Mouse (Mus musculus): ENCODE measurements at regions not wholly inside any gene's neighbourhood (a gene's known extent, or its start where the extent isn't known, plus 50 kb on each side); places are given as distances from the start of the nearest gene placed in this dataset.

- H3K9ac ChIP-seq, result no peak overlapping the region
- ATAC-seq (ENCODE audit: low FRiP score), result no peak
- H3K9me3 ChIP-seq (replicated peaks), result no peaks in the 10 kb centered on the region
- no peak overlapping the region for H3K4me3 ChIP-seq
- H3K27me3 ChIP-seq, result no peaks in the 10 kb centered on the region
- WGBS, result 92% methylated on average over 4 of the region's 4 CpGs
- H3K4me2 ChIP-seq (replicated peaks), result no peak overlapping the region
- no peak overlapping the region for H3K27ac ChIP-seq
- H3K36me3 ChIP-seq, result no peaks in the 10 kb centered on the region
- no peaks in the 10 kb centered on the region for H3K4me1 ChIP-seq
Measured at GRCm38 (mm10) chr13:30040288-30040687, 54.4 kb upstream of the E2f3 start.

- no peaks in the 10 kb centered on the region for H3K4me1 ChIP-seq
- no peaks in the 10 kb centered on the region for H3K27me3 ChIP-seq
- H3K9ac ChIP-seq, result no peak overlapping the region
- H3K36me3 ChIP-seq, result no peaks in the 10 kb centered on the region
- H3K9me3 ChIP-seq (replicated peaks), result no peaks in the 10 kb centered on the region
- WGBS, result 67% methylated on average over 2 of the region's 2 CpGs
- no peak overlapping the region for H3K4me2 ChIP-seq (replicated peaks)
- ATAC-seq (ENCODE audit: low FRiP score), result no peak
- H3K27ac ChIP-seq, result no peak overlapping the region
- H3K4me3 ChIP-seq, result no peak overlapping the region
Measured at GRCm38 (mm10) chr13:30039791-30040190, 53.9 kb upstream of the E2f3 start.

- H3K36me3 ChIP-seq, result no peaks in the 10 kb centered on the region
- no peak for ATAC-seq (ENCODE audit: low FRiP score)
- no peak overlapping the region for H3K9ac ChIP-seq
- no peak overlapping the region for H3K27ac ChIP-seq
- H3K9me3 ChIP-seq (replicated peaks), result no peaks in the 10 kb centered on the region
- no peak overlapping the region for H3K4me3 ChIP-seq
- no peaks in the 10 kb centered on the region for H3K4me1 ChIP-seq
- 75% methylated on average over 8 of the region's 8 CpGs for WGBS
- no peaks in the 10 kb centered on the region for H3K27me3 ChIP-seq
- H3K4me2 ChIP-seq (replicated peaks), result no peak overlapping the region
Measured at GRCm38 (mm10) chr13:30036561-30036960, 50.7 kb upstream of the E2f3 start.

GRCm38 (mm10) chr13:30036071-30036470, 50.2 kb upstream of the E2f3 start:
- no peak overlapping the region for H3K4me3 ChIP-seq
- no peak for ATAC-seq (ENCODE audit: low FRiP score)
- H3K9me3 ChIP-seq (replicated peaks), result no peaks in the 10 kb centered on the region
- no peak overlapping the region for H3K9ac ChIP-seq
- no peaks in the 10 kb centered on the region for H3K27me3 ChIP-seq
- no peak overlapping the region for H3K27ac ChIP-seq
- H3K4me2 ChIP-seq (replicated peaks), result no peak overlapping the region
- 88% methylated on average over 3 of the region's 3 CpGs for WGBS
- H3K4me1 ChIP-seq, result no peaks in the 10 kb centered on the region
- H3K36me3 ChIP-seq, result no peaks in the 10 kb centered on the region

All from hindbrain, embryonic 12.5 days (tissue).